ENCODE assay signal across 8 mouse cellular contexts in the genomic region with DNA sequence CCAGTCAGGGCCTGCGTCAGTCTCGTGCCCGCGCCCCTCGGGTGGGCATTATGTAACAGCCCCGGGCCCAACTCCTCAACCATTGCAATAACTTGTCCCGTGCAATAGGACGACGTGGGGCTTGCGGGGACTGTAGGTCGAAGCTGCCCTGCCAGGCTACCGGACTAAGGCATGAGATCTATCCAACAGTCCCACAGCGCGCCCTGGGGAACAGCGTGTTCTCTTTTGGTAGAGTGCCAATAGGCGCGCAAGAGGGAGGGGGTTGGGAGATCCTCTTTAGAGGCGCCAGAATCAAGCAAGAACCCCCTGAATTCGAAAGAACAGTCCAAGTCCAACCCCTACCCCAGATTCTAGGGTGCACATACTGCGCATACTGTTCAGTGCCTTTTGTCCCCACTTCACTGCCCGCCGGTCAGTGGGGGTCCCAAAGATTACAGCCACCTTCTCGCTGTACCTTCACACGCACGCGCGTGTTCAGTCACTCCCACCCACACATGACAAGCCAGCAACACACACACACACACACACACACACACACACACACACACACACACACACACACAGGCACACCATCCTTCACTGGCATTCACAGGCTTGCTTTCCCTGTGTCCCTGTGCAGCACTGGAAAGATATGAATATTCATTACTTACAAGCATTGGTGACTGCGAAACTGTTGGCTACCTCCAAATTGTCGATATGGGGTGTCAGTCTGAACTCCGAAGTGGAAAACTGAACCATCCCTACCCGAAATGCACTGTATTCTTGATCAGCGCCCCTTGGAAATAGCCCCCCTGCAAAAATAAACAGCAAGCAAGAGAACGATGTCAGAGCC. TPM values are rescaled to one million over a fixed set of nuclear protein-coding genes. Genes with fewer than 3 reads are reported as not detected.
DNase-seq lines count a peak whose midpoint lies in the region; ATAC-seq and TF ChIP-seq lines count a peak whose summit lies in the region.

No protein-coding gene starts in this region.

- 13% methylated on average over 33 of the region's 33 CpGs for WGBS in heart, embryonic 11.5 days (ENCODE audit: insufficient replicate concordance)
- 7% methylated on average over 33 of the region's 33 CpGs for WGBS in hindbrain, embryonic 11.5 days
- 4% methylated on average over 33 of the region's 33 CpGs for WGBS in neural tube, embryonic 13.5 days

- H3K9ac ChIP-seq in heart, embryonic 11.5 days (ENCODE audit: low read depth, low read length): no peak overlapping the region
- no peak overlapping the region for H3K9ac ChIP-seq in ES-E14 (ENCODE audit: insufficient read depth, low read depth, low read length, poor library complexity, severe bottlenecking)
- H3K9ac ChIP-seq in hindbrain, embryonic 11.5 days (ENCODE audit: low read depth, low read length): peak overlapping the region; percentile 73
- H3K9ac ChIP-seq in neural tube, embryonic 13.5 days: peak overlapping the region; percentile 90

- H3K27me3 ChIP-seq in heart, embryonic 11.5 days (ENCODE audit: control insufficient read depth, insufficient read depth, low read length): peaks cover 23% of the 10 kb centered on the region
- H3K27me3 ChIP-seq in hindbrain, embryonic 11.5 days (ENCODE audit: control insufficient read depth, insufficient read depth, low read length): no peaks in the 10 kb centered on the region
- no peaks in the 10 kb centered on the region for H3K27me3 ChIP-seq in neural tube, embryonic 13.5 days

- H3K4me3 ChIP-seq in heart, embryonic 11.5 days (ENCODE audit: low read depth, low read length): peak overlapping the region; percentile 35
- peak overlapping the region; percentile 34 to 52; a peak in 2 of 4 replicates for H3K4me3 ChIP-seq in ES-E14 (ENCODE audit: insufficient read depth in 1 of 2, low read depth in 1 of 2, low read length in 2 of 2, poor library complexity in 1 of 2, severe bottlenecking in 1 of 2)
- peak overlapping the region; percentile 95 for H3K4me3 ChIP-seq in cortical plate, adult 2 months (ENCODE audit: insufficient read depth, low read length)
- H3K4me3 ChIP-seq in hindbrain, embryonic 11.5 days (ENCODE audit: low read depth, low read length): peak overlapping the region; percentile 50
- peak overlapping the region; percentile 76 for H3K4me3 ChIP-seq in neural tube, embryonic 13.5 days

- intact Hi-C loops in left cerebral cortex, postnatal 36 days (cut with DNase I): loop anchor here (2.0 to 10.0 kb wide), 8 partner anchors 79 to 984 kb away; a partner anchor contains a TSS

- H3K4me1 ChIP-seq in heart, embryonic 11.5 days (ENCODE audit: control insufficient read depth, insufficient read depth, low read length): no peaks in the 10 kb centered on the region
- 0 out of 4 replicates have a peak, but pooled peaks cover 0 to 2% of the 10 kb centered on the region in 2 experiments for H3K4me1 ChIP-seq in ES-E14 (ENCODE audit: control insufficient read depth in 2 of 2, insufficient read depth in 2 of 2, low read length in 2 of 2, poor library complexity in 1 of 2)
- H3K4me1 ChIP-seq in cortical plate, adult 2 months (ENCODE audit: control insufficient read depth, insufficient read depth, low read length): no peaks in the 10 kb centered on the region
- H3K4me1 ChIP-seq in hindbrain, embryonic 11.5 days (replicated peaks; ENCODE audit: control insufficient read depth, insufficient read depth, low read length): no peaks in the 10 kb centered on the region
- peaks cover 26% of the 10 kb centered on the region for H3K4me1 ChIP-seq in neural tube, embryonic 13.5 days (replicated peaks)

- in situ Hi-C loops in ES-E14 (cut with MboI; ENCODE audit: low sequenced_read_pairs in 2 of 2, unreplicated experiment in 2 of 2): no loop called here

- DNase-seq in heart, adult 9 months (ENCODE audit: low spot score in 2 of 2): no peak
- DNase-seq in ES-E14 (ENCODE audit: low read depth, low spot score): no peak
- no peak for DNase-seq in hindbrain, embryonic 11.5 days (ENCODE audit: low spot score)
- DNase-seq in left cerebral cortex, postnatal 36 days (ENCODE audit: low spot score in 2 of 2): peak; percentile 75 to 76

- ATAC-seq in heart, embryonic 11.5 days (replicated peaks; ENCODE audit: insufficient number of reproducible peaks, low FRiP score, low TSS enrichment): no peak; the same call in none of the 2 replicates
- peak; percentile 70 for ATAC-seq in hindbrain, embryonic 11.5 days (ENCODE audit: low FRiP score)
- ATAC-seq in neural tube, embryonic 13.5 days (ENCODE audit: low read depth): peak; percentile 59
- ATAC-seq in CD4-positive, CD25-positive, alpha-beta regulatory T cell, adult 4 months: no peak

- no peak overlapping the region for H3K27ac ChIP-seq in heart, embryonic 11.5 days (ENCODE audit: low read depth, low read length)
- no peak overlapping the region for H3K27ac ChIP-seq in ES-E14 (ENCODE audit: insufficient read depth, low read depth, low read length, poor library complexity, severe bottlenecking)
- peak overlapping the region; percentile 85 for H3K27ac ChIP-seq in cortical plate, adult 2 months (ENCODE audit: insufficient read depth, low read length)
- H3K27ac ChIP-seq in hindbrain, embryonic 11.5 days (ENCODE audit: low read depth, low read length): peak overlapping the region; percentile 68
- peak overlapping the region; percentile 95 for H3K27ac ChIP-seq in neural tube, embryonic 13.5 days (replicated peaks)

- H3K36me3 ChIP-seq in heart, embryonic 11.5 days (ENCODE audit: control insufficient read depth, insufficient read depth, low read length): no peaks in the 10 kb centered on the region
- H3K36me3 ChIP-seq in ES-E14 (ENCODE audit: control insufficient read depth, insufficient read depth, low read length, poor library complexity, severe bottlenecking): no peaks in the 10 kb centered on the region
- no peaks in the 10 kb centered on the region for H3K36me3 ChIP-seq in hindbrain, embryonic 11.5 days (ENCODE audit: control insufficient read depth, insufficient read depth, low read length)
- no peaks in the 10 kb centered on the region for H3K36me3 ChIP-seq in neural tube, embryonic 13.5 days

- no peaks in the 10 kb centered on the region for H3K9me3 ChIP-seq in heart, embryonic 11.5 days (replicated peaks; ENCODE audit: control insufficient read depth, low read length)
- H3K9me3 ChIP-seq in ES-E14 (ENCODE audit: control insufficient read depth, insufficient read depth, low read depth, low read length): no peaks in the 10 kb centered on the region
- no peaks in the 10 kb centered on the region for H3K9me3 ChIP-seq in hindbrain, embryonic 11.5 days (ENCODE audit: control insufficient read depth, low read length)
- H3K9me3 ChIP-seq in neural tube, embryonic 13.5 days: no peaks in the 10 kb centered on the region

- peak overlapping the region; percentile 62 for H3K4me2 ChIP-seq in heart, embryonic 11.5 days
- peak overlapping the region; percentile 83 for H3K4me2 ChIP-seq in hindbrain, embryonic 11.5 days (replicated peaks; ENCODE audit: low read depth, low read length)
- peak overlapping the region; percentile 74 for H3K4me2 ChIP-seq in neural tube, embryonic 13.5 days

- TF ChIP-seq POLR2A in cortical plate, adult 2 months (IDR thresholded peaks at IDR 0.05; ENCODE audit: extremely low read depth, insufficient read depth, low read length): no peak; the same call in 1 of the 2 replicates

- TF ChIP-seq CTCF in cortical plate, adult 2 months (IDR thresholded peaks at IDR 0.05; ENCODE audit: extremely low read depth, insufficient read depth, low read length): no peak

TF ChIP-seq in ES-E14, 5 proteins besides CTCF, POLR2A, EP300 and RAD21:
- no peak for TF ChIP-seq ZC3H11A (IDR thresholded peaks at IDR 0.05; ENCODE audit: borderline replicate concordance, low read depth, low read length)

RNA-seq across cellular contexts. Expression of a gene that starts 1.4 kb away (rescaled TPM):
- 1.7 and 2.1 TPM in 2 replicates for polyA plus RNA-seq in heart, embryonic 11.5 days (2014; fragmentation: Nextera tagmentation; extraction: Ambion mirVana)
- total RNA-seq in ES-E14 (2012; rRNA removed): not detected in 2 replicates
- polyA plus RNA-seq in cortical plate, adult 2 months (2012; rRNA removed): 232 and 271 TPM in 2 replicates
- polyA plus RNA-seq in hindbrain, embryonic 11.5 days (2014; fragmentation: Nextera tagmentation; extraction: Ambion mirVana): 20.7 and 37.2 TPM in 2 replicates
- 100 to 1,000 TPM; 440 to 563 TPM for total RNA-seq in left cerebral cortex, postnatal 36 days (2021)
- 89.1 and 103 TPM in 2 replicates for polyA plus RNA-seq in neural tube, embryonic 13.5 days (2015; fragmentation: Nextera tagmentation; extraction: Ambion mirVana)
- not detected for polyA plus RNA-seq in CD4-positive, CD25-positive, alpha-beta regulatory T cell, adult 4 months (2017; shearing (Covaris generic))

Comparison
In these comparisons a context has a peak if more than half of its experiments do, and no peak if none do; other contexts are left out.
1. ATAC-seq: peak in hindbrain, embryonic 11.5 days (single experiment) and neural tube, embryonic 13.5 days (single experiment); none in heart, embryonic 11.5 days (single experiment) and CD4-positive, CD25-positive, alpha-beta regulatory T cell, adult 4 months (single experiment).
2. H3K27ac ChIP-seq: peak in cortical plate, adult 2 months (single experiment), hindbrain, embryonic 11.5 days (single experiment) and neural tube, embryonic 13.5 days (single experiment); none in heart, embryonic 11.5 days (single experiment) and ES-E14 (single experiment).
3. H3K4me3 ChIP-seq: peak in every context shown above with its lines; median percentile 95 in cortical plate, adult 2 months; 76 in neural tube, embryonic 13.5 days; 50 in hindbrain, embryonic 11.5 days; 43 in ES-E14; 35 in heart, embryonic 11.5 days.
4. H3K9ac ChIP-seq: peak in hindbrain, embryonic 11.5 days (single experiment) and neural tube, embryonic 13.5 days (single experiment); none in heart, embryonic 11.5 days (single experiment) and ES-E14 (single experiment).
5. DNase-seq: peak in left cerebral cortex, postnatal 36 days (2 of 2); none in heart, adult 9 months (0 of 2), ES-E14 (single experiment) and hindbrain, embryonic 11.5 days (single experiment).
6. Peak in every context shown above with its lines, with median percentiles within 50 percentile points of each other: H3K4me2 ChIP-seq.